Mouse (Mus musculus) liver (tissue): Measurements from ENCODE around the gene Hist2h3c1.
"Not testable (repeated sequence)": the region's sequence is repeated elsewhere in the genome, so short reads cannot be mapped to it uniquely, and the experiment has no call there.

Experiments
- DNase-seq: peaks from one replicate; pipeline ENCODE4 v3.0.0-alpha.2; 2020; ENCODE audit warnings: mixed read lengths

The Hist2h3c1 gene

GRCm38 (mm10) chr3:96260220-96260619 is 13.7 kb downstream of the Hist2h3c1 start:
- no peak for DNase-seq

GRCm38 (mm10) chr3:96261623-96262022 is 15.1 kb downstream of the Hist2h3c1 start:
- no peak for DNase-seq

- DNase-seq = peak; percentile 87
Measured at GRCm38 (mm10) chr3:96262216-96262875, 15.9 kb downstream of the Hist2h3c1 start.

- DNase-seq = peak; percentile 94
Measured at GRCm38 (mm10) chr3:96262979-96263550, 16.6 kb downstream of the Hist2h3c1 start, which contains the start of gene Hist2h4. TSS of gene Hist2h4 (minus strand) at chr3:96263311.

- peak; percentile 54 for DNase-seq
Measured at GRCm38 (mm10) chr3:96263558-96264403, 17.3 kb downstream of the Hist2h3c1 start.

GRCm38 (mm10) chr3:96264404-96264949 is 18.0 kb downstream of the Hist2h3c1 start:
- no peak for DNase-seq

GRCm38 (mm10) chr3:96266132-96266710 is 19.7 kb downstream of the Hist2h3c1 start:
- DNase-seq = peak; percentile 50

GRCm38 (mm10) chr3:96267541-96267940 is 21.1 kb downstream of the Hist2h3c1 start:
- no peak for DNase-seq

GRCm38 (mm10) chr3:96268051-96268775 is 21.7 kb downstream of the Hist2h3c1 start, which contains the start of gene Hist2h3b:
TSS of gene Hist2h3b (plus strand) at chr3:96268654.
- DNase-seq = peak; percentile 87

GRCm38 (mm10) chr3:96268776-96269378 is 22.4 kb downstream of the Hist2h3c1 start:
- DNase-seq = peak; percentile 36

GRCm38 (mm10) chr3:96269511-96270474 is 23.3 kb downstream of the Hist2h3c1 start, which contains the start of gene Hist2h2bb:
TSS of gene Hist2h2bb (plus strand) at chr3:96269752.
- peak; percentile 94 for DNase-seq

GRCm38 (mm10) chr3:96273591-96274465 is 27.3 kb downstream of the Hist2h3c1 start:
- DNase-seq = no peak

- peak; percentile 85 for DNase-seq
Measured at GRCm38 (mm10) chr3:96277428-96277799, 30.9 kb downstream of the Hist2h3c1 start.

- peak; percentile 93 for DNase-seq
Measured at GRCm38 (mm10) chr3:96277800-96278624, 31.5 kb downstream of the Hist2h3c1 start.

GRCm38 (mm10) chr3:96280660-96281059 is 34.2 kb downstream of the Hist2h3c1 start:
- peak; percentile 16 for DNase-seq

GRCm38 (mm10) chr3:96284457-96284856 is 38.0 kb downstream of the Hist2h3c1 start:
- no peak for DNase-seq

GRCm38 (mm10) chr3:96287334-96287733 is 40.8 kb downstream of the Hist2h3c1 start:
- not testable (repeated sequence) for DNase-seq

GRCm38 (mm10) chr3:96289201-96289600 is 42.7 kb downstream of the Hist2h3c1 start:
- DNase-seq = no peak
